Mouse (Mus musculus) midbrain, embryonic 14.5 days (tissue): ENCODE measurements around the gene Csmd2. TPM values are rescaled to one million over a fixed set of nuclear protein-coding genes. Genes with fewer than 3 reads are reported as not detected.

Experiments
- ATAC-seq: fragments of 200-750 bp; cut with Nextera tagmentation; 2 replicates; pipeline ENCODE4 v1.8.0; 2017; ENCODE audit warnings: moderate number of reproducible peaks, moderate library complexity; ENCODE audit not compliant: low FRiP score, low TSS enrichment
- DNase-seq: peaks from one replicate; pipeline ENCODE4 v3.0.0-alpha.2; 2015
- H3K27ac ChIP-seq: fragments of 300-500 bp; sonication (generic); replicated peaks from 2 replicates; pipeline ENCODE4 v1.5.1; 2014; ENCODE audit warnings: mild to moderate bottlenecking, low read depth, low read length, moderate library complexity
- H3K27me3 ChIP-seq: fragments of 300-500 bp; sonication (generic); 2 replicates; pipeline ENCODE4 v1.6.1; 2014; ENCODE audit warnings: low read length, control low read depth, mixed read lengths; ENCODE audit not compliant: control insufficient read depth, insufficient read depth
- H3K36me3 ChIP-seq: fragments of 300-500 bp; sonication (generic); 2 replicates; pipeline ENCODE4 v1.6.1; 2014; ENCODE audit warnings: low read length, control low read depth; ENCODE audit not compliant: control insufficient read depth, insufficient read depth
- H3K4me1 ChIP-seq: fragments of 300-500 bp; sonication (generic); 2 replicates; pipeline ENCODE4 v1.6.1; 2014; ENCODE audit warnings: mild to moderate bottlenecking, antibody characterized with exemption, low read length, control low read depth; ENCODE audit not compliant: control insufficient read depth, insufficient read depth
- H3K4me2 ChIP-seq: fragments of 300-500 bp; sonication (generic); 2 replicates; pipeline ENCODE4 v1.6.1; 2014; ENCODE audit warnings: mild to moderate bottlenecking, low read length, moderate library complexity
- H3K4me3 ChIP-seq: fragments of 300-500 bp; sonication (generic); replicated peaks from 2 replicates; pipeline ENCODE4 v1.5.1; 2014; ENCODE audit warnings: low read depth, low read length
- H3K9ac ChIP-seq: fragments of 300-500 bp; sonication (generic); replicated peaks from 2 replicates; pipeline ENCODE4 v1.6.1; 2014; ENCODE audit warnings: mild to moderate bottlenecking, low read length, moderate library complexity
- H3K9me3 ChIP-seq: fragments of 300-500 bp; sonication (generic); 2 replicates; pipeline ENCODE4 v1.6.1; 2016; ENCODE audit warnings: low read length, control low read depth, mixed read lengths; ENCODE audit not compliant: control insufficient read depth
- WGBS: fragments of 180-500 bp; shearing (Covaris S2); extraction: QIAGEN DNeasy Blood & Tissue Kit; methylation state at CpG from one replicate; pipeline ENCODE4 v1.1.7; 2014; 5-methylcytosine and 5-hydroxymethylcytosine counted together
- polyA plus RNA-seq: library from polyadenylated mRNA; unstranded; fragments of >200 nt; fragmentation: Nextera tagmentation; extraction: Ambion mirVana; gene quantifications from 2 replicates; pipeline ENCODE4 v1.2.1, GENCODE M21; 2014

Gene Csmd2
- polyA plus RNA-seq, 1 experiment from 2014 or later: 9.8 TPM

DNA sequence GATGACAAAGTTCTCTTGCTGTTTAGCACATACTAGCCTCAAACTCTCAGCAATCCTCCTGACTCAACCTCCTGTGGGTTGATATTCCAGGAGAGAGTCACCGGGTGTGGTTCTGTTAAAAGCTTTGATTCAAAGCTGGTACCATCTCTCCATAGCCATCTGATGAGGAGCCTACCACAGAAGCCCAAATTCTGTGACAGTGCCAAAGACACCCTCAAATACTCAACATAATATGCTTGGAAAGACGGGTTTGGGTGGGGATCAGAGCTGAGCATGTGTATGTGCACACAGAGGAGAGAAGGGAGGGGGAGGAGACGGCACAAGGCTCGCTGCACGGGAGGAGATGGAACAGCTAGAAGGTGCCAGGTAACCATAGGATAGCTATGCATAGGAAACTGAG, 287.5 kb downstream of the Csmd2 start:
- Histone ChIP-seq H3K9me3 (no peaks in the 10 kb centered on the region), H3K4me3 (no peak overlapping the region), H3K27me3 (no peaks in the 10 kb centered on the region), H3K4me2 (no peak overlapping the region), H3K27ac (no peak overlapping the region), H3K36me3 (peaks cover 3% of the 10 kb centered on the region; the same call in 1 of the 2 replicates), H3K9ac (no peak overlapping the region), H3K4me1 (0 out of 2 replicates have a peak, but pooled peaks cover 5% of the 10 kb centered on the region)
- 82% methylated on average over 5 of the region's 5 CpGs for WGBS
- DNase-seq (no peak), ATAC-seq (no peak)

DNA sequence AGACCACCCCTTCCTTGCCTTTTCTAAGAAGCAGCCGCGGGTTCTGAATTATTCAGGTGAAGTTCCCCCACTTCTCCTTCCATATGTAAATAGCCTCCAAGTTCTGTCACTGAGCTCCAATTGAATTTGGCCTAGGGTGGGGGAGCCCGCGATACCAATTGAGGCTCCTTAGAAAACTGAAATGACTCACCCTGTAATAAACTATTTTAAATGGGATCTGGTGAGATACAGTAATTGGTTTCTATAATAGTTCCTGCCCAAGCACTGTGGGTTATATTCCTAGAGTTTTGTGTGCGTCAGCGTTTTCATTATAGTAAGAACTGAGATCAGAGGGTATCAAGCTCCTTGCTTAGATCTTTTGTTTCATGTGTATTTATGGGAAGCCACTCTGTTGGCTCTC, 287.9 kb downstream of the Csmd2 start:
- 68% methylated on average over 6 of the region's 6 CpGs for WGBS

DNA sequence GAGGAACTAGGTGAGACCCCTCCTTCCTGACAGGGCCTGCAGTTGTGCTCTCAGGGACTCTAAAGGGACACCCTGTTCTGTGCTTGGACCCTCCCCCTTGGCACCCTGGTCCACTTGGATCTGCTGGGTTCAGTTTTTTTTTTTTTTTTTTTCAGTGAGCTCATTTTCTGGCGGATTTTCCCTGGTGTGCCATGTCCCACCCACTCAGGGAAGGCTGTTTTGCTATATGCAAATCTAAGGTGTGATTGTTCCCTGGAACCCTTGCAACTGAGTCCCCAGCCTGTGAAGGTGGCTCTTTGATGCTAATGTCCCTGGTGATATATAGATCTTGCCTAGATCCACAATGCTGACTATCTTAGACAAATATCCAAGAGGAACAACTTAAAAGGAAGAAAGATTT, 297.4 kb downstream of the Csmd2 start:
- no peaks in the 10 kb centered on the region for H3K27me3 ChIP-seq
- no peaks in the 10 kb centered on the region for H3K4me1 ChIP-seq
- no peak overlapping the region for H3K4me2 ChIP-seq
- no peak for DNase-seq
- H3K9me3 ChIP-seq: no peaks in the 10 kb centered on the region
- H3K4me3 ChIP-seq: no peak overlapping the region
- H3K27ac ChIP-seq: no peak overlapping the region
- 59% methylated on average over 1 of the region's 1 CpGs for WGBS
- no peak overlapping the region for H3K9ac ChIP-seq
- no peak for ATAC-seq
- no peaks in the 10 kb centered on the region for H3K36me3 ChIP-seq

More for the DNA sequence above, 287.9 kb downstream of the Csmd2 start:
- no peaks in the 10 kb centered on the region for H3K9me3 ChIP-seq
- H3K27ac ChIP-seq: 0 out of 2 replicates have a peak overlapping the region, but pooled peaks have one; percentile 22
- 0 out of 2 replicates have a peak, but pooled peaks cover 4% of the 10 kb centered on the region for H3K4me1 ChIP-seq
- no peak overlapping the region for H3K4me2 ChIP-seq
- DNase-seq (no peak), ATAC-seq (no peak)
- H3K9ac ChIP-seq: no peak overlapping the region
- H3K27me3 ChIP-seq: no peaks in the 10 kb centered on the region
- no peak overlapping the region for H3K4me3 ChIP-seq
- H3K36me3 ChIP-seq: peaks cover 3% of the 10 kb centered on the region; the same call in 1 of the 2 replicates

DNA sequence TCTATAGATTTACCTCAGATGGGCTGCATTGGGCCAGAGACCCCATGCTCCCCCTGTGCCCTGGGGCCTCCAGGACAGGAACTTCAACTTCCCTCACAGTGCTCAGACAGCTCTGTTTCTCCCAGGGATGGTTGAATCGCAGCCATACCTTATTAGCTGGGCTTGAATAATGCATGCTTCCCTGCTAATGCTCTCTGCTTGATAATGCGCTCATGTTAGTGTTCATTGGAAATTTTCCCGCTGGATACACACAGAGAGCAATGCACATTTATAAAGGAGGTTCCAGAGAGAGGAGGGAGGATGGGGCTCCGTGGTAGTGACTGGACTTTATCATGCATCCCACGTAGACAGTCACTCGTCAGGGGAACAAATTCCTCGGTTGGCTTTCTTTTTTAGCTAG, 300.4 kb downstream of the Csmd2 start:
- Histone ChIP-seq H3K27ac (0 out of 2 replicates have a peak overlapping the region, but pooled peaks have one; percentile 13), H3K4me2 (no peak overlapping the region), H3K27me3 (no peaks in the 10 kb centered on the region), H3K9ac (no peak overlapping the region), H3K36me3 (no peaks in the 10 kb centered on the region), H3K4me3 (no peak overlapping the region), H3K4me1 (no peaks in the 10 kb centered on the region), H3K9me3 (no peaks in the 10 kb centered on the region)
- ATAC-seq: no peak
- 52% methylated on average over 7 of the region's 7 CpGs for WGBS
- peak; percentile 65 for DNase-seq

DNA sequence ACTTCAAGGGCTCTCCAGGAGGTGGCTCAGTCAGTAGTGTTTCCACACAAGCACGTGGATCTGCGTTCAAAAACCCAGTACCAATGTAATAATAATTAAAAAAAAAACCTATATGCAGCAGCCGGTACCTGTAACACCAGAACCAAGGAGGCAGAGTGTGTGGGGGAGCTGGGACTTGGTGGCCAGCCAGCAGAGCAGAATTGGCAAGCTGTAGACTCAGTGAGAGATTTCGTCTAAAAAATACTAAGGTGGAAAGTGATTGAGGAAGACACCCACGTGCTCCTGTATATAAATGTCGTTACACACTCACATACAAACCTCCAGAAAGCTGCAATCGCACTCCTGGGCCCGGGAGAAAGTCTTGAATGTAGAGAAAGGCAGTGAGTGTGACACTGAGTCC, 316.4 kb downstream of the Csmd2 start:
- no peak for ATAC-seq
- Histone ChIP-seq H3K4me1 (no peaks in the 10 kb centered on the region), H3K27ac (no peak overlapping the region), H3K9ac (no peak overlapping the region), H3K27me3 (no peaks in the 10 kb centered on the region), H3K4me2 (no peak overlapping the region), H3K9me3 (no peaks in the 10 kb centered on the region), H3K4me3 (no peak overlapping the region), H3K36me3 (no peaks in the 10 kb centered on the region)
- no peak for DNase-seq
- 84% methylated on average over 8 of the region's 8 CpGs for WGBS

DNA sequence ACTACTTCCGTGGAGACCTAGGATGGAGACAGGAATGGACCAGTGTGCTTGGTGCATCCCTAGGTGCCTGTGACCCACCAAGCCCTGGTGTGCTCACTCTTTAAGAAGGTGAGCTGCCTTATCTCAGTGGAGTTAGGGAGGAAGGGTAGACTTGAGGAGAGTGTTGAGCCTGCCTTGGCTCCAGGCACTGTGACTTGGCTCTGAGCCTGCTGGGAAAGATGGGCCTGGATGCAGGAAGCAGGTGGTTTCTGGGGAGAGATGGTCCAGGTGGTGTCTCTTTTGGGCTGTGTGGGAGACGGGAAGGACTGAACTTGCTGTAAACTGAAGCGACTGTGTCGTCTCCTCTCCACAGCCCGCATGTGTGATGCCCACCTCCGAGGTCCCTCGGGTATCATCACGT, 318.4 kb downstream of the Csmd2 start:
- no peak for ATAC-seq

DNA sequence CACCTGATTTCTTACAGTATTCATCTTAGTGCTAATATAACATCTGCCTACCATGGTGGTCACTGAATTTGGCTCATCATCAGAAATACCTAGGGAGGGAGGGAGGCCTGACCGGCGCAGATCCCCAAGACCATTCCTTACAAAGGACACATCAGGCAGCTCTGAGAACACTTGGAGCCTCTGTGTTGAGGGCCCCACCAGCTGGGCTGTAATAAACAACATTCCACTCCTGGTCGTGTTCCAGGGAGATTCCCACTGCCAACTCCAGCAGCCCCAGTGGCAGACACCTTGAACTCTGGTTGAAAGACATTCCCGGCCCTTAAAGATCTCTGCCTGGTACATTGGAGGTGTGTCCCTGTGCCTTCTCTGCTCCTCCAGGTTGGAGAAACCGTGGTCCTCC, 327.7 kb downstream of the Csmd2 start:
- Histone ChIP-seq H3K4me3 (no peak overlapping the region), H3K9me3 (no peaks in the 10 kb centered on the region), H3K27me3 (no peaks in the 10 kb centered on the region), H3K4me1 (no peaks in the 10 kb centered on the region), H3K36me3 (no peaks in the 10 kb centered on the region), H3K9ac (no peak overlapping the region), H3K4me2 (no peak overlapping the region), H3K27ac (no peak overlapping the region)
- DNase-seq (no peak), ATAC-seq (no peak)
- WGBS: 85% methylated on average over 5 of the region's 5 CpGs

More for the DNA sequence above, 318.4 kb downstream of the Csmd2 start:
- Histone ChIP-seq H3K4me1 (no peaks in the 10 kb centered on the region), H3K27ac (no peak overlapping the region), H3K4me3 (no peak overlapping the region), H3K9me3 (no peaks in the 10 kb centered on the region), H3K27me3 (no peaks in the 10 kb centered on the region), H3K4me2 (no peak overlapping the region), H3K36me3 (no peaks in the 10 kb centered on the region), H3K9ac (no peak overlapping the region)
- no peak for DNase-seq
- WGBS: 97% methylated on average over 8 of the region's 8 CpGs

DNA sequence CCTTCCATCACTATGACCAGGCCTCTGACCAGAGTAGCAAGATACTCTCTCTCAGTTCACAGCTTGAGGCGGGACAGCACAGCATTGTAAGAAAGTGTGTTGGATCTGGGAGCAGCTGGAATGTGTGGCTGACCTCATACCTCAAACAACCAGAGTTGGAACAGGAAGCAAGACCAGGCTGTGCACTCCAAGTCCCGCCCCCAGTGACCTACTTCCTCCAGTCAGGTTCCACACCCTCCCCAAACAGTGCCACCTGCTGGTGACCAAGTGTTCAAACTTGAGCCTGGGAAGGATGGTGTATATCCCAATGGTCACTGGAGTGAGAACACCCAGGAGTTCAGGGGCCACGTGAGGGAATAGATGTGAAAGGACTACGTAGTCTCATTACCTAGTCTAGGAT, 330.3 kb downstream of the Csmd2 start:
- H3K36me3 ChIP-seq: no peaks in the 10 kb centered on the region
- H3K9ac ChIP-seq: no peak overlapping the region
- H3K4me2 ChIP-seq: no peak overlapping the region
- WGBS: 91% methylated on average over 4 of the region's 4 CpGs
- H3K4me3 ChIP-seq: no peak overlapping the region
- no peaks in the 10 kb centered on the region for H3K27me3 ChIP-seq
- H3K27ac ChIP-seq: no peak overlapping the region
- no peaks in the 10 kb centered on the region for H3K4me1 ChIP-seq
- no peaks in the 10 kb centered on the region for H3K9me3 ChIP-seq
- DNase-seq: no peak
- no peak for ATAC-seq

DNA sequence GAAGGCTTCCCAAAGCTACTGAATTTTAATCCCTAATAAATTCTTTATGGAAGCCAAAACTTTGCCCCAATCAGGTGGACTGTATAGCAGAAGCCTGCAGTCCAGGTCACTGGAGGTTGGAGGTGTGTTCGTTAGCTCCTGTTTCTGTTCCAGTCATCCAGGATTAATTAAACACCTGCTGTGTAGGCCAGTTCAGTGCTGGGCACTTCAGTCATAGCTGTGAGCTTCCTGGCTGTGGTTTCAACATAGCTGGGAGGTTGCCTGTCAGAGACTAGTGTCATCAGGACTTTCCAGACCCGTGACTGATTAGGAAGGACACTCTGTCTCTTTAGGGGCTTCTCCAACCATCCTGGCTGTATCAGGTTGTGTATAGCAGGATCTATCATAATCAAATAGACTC, 337.9 kb downstream of the Csmd2 start:
- Histone ChIP-seq H3K4me1 (peaks cover 6% of the 10 kb centered on the region), H3K9ac (no peak overlapping the region), H3K36me3 (no peaks in the 10 kb centered on the region), H3K27me3 (no peaks in the 10 kb centered on the region), H3K9me3 (no peaks in the 10 kb centered on the region), H3K27ac (no peak overlapping the region), H3K4me3 (no peak overlapping the region), H3K4me2 (no peak overlapping the region)
- DNase-seq: no peak
- WGBS: 55% methylated on average over 2 of the region's 2 CpGs
- no peak for ATAC-seq
